Mouse (Mus musculus) liver, adult (tissue): ENCODE measurements around the gene Cpt1c.

Experiments used
- GATA4 ChIP-seq: IDR thresholded peaks from 2 replicates; pipeline ENCODE4 v1.6.1; 2014; ENCODE audit warnings: mild to moderate bottlenecking, low read length; ENCODE audit not compliant: insufficient replicate concordance

Cpt1c gene

GRCm38 (mm10) chr7:44983944-44984832 is 9.5 kb upstream of the Cpt1c start:
- TF ChIP-seq GATA4: no peak

GRCm38 (mm10) chr7:44983085-44983484 is 8.4 kb upstream of the Cpt1c start:
- TF ChIP-seq GATA4: no peak

GRCm38 (mm10) chr7:44981539-44981938 is 6.9 kb upstream of the Cpt1c start:
- TF ChIP-seq GATA4: no peak

GRCm38 (mm10) chr7:44978300-44978699 is 3.6 kb upstream of the Cpt1c start:
- TF ChIP-seq GATA4: no peak

- no peak for TF ChIP-seq GATA4
Observed at GRCm38 (mm10) chr7:44975117-44975419, 417 bp upstream of the Cpt1c start.

GRCm38 (mm10) chr7:44973415-44974130 is 1.1 kb downstream of the Cpt1c start:
- no peak for TF ChIP-seq GATA4

- no peak for TF ChIP-seq GATA4
Observed at GRCm38 (mm10) chr7:44971142-44971541, 3.5 kb downstream of the Cpt1c start.

- no peak for TF ChIP-seq GATA4
Observed at GRCm38 (mm10) chr7:44970231-44970691, 4.4 kb downstream of the Cpt1c start.

GRCm38 (mm10) chr7:44966638-44967037 is 8.0 kb downstream of the Cpt1c start:
- TF ChIP-seq GATA4: no peak

- no peak for TF ChIP-seq GATA4
Observed at GRCm38 (mm10) chr7:44965975-44966374, 8.7 kb downstream of the Cpt1c start.

GRCm38 (mm10) chr7:44964990-44965389 is 9.7 kb downstream of the Cpt1c start:
- TF ChIP-seq GATA4: no peak

GRCm38 (mm10) chr7:44962831-44963230 is 11.8 kb downstream of the Cpt1c start:
- TF ChIP-seq GATA4: no peak

GRCm38 (mm10) chr7:44962337-44962736 is 12.3 kb downstream of the Cpt1c start:
- TF ChIP-seq GATA4: no peak

- no peak for TF ChIP-seq GATA4
Observed at GRCm38 (mm10) chr7:44960512-44960910, 14.1 kb downstream of the Cpt1c start.

GRCm38 (mm10) chr7:44959874-44960511 is 14.7 kb downstream of the Cpt1c start:
- TF ChIP-seq GATA4: no peak

- TF ChIP-seq GATA4: no peak
Observed at GRCm38 (mm10) chr7:44959281-44959680, 15.4 kb downstream of the Cpt1c start.

- no peak for TF ChIP-seq GATA4
Observed at GRCm38 (mm10) chr7:44958208-44958607, 16.4 kb downstream of the Cpt1c start.
